Mouse (Mus musculus): ENCODE measurements at regions not wholly inside any gene's neighbourhood (a gene's known extent, or its start where the extent isn't known, plus 50 kb on each side); places are given as distances from the start of the nearest gene placed in this dataset.
"Not testable (repeated sequence)": the region's sequence is repeated elsewhere in the genome, so short reads cannot be mapped to it uniquely, and the experiment has no call there.

DNA sequence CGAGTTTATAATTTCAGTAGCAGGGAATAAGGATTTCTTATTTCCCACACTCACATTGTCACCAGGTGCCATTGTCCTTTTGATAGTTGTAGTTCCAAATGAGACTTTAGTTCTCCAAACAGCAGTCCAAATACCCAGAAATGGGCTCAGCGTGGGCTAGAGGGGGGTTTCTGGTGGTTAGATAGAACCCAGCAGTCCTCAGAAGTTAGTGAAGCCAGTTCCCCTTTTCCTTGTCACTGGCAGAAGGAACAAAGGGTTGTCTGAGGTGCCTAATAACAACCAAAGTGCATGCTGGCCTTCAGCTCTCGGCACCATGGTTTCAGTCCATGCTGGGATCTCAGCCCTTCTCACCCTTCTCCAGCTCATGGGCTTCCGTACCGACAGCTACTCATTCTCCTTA, 118.1 kb upstream of the Slc38a2 start:
- no peak for DNase-seq

DNA sequence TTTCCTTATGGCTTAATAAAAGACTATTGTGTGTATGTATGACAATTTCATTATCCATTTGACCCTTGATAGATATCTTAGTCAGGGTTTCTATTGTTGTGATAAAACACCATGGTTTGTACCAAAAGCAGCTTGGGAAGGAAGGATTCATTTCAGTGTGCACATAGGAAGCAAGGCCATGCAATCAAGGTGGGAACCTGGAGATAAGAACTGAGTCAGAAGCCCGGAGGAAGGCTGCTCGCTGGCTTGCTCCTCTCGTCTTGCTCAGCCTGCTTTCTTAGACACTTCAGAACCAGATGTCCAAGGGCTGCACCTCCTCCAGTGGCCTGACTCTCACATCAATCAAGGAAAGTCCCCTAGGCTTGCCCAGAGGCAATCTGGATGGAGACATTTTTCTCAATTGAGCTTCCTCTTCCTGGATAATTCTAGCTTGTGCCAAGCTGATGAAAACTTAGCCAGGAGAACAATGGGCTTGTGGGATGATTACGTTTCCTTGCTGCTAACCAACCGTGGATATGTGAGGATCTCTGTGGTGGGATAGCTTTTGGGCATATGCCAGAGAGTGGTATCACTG, 117.6 kb upstream of the Slc38a2 start:
- DNase-seq = no peak

GRCm38 (mm10) chr15:96813472-96813871, 113.9 kb upstream of the Slc38a2 start:
- no peak for DNase-seq

DNA sequence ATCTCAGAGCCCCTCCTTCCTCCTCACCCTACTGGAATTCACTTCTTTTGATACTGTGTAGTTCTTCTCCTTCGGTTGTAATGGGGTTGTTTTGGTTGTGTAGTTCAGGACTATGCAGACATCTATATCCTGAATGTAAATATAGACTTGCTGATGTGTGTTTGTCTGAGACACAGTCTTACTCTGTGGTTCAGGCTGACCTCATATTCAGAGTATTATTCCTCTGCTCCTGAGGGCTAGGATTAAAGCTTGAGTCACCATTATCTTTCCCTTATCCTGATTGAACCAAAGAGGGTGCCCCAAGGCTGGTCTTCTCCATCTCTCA, 103.2 kb upstream of the Slc38a2 start:
- no peak for DNase-seq

- DNase-seq = no peak
Observed at GRCm38 (mm10) chr15:96802034-96802728, 102.7 kb upstream of the Slc38a2 start.

- no peak for DNase-seq
Observed at GRCm38 (mm10) chr15:96799228-96799627, 99.7 kb upstream of the Slc38a2 start.

GRCm38 (mm10) chr15:96797615-96798270, 98.2 kb upstream of the Slc38a2 start:
- DNase-seq = no peak

DNA sequence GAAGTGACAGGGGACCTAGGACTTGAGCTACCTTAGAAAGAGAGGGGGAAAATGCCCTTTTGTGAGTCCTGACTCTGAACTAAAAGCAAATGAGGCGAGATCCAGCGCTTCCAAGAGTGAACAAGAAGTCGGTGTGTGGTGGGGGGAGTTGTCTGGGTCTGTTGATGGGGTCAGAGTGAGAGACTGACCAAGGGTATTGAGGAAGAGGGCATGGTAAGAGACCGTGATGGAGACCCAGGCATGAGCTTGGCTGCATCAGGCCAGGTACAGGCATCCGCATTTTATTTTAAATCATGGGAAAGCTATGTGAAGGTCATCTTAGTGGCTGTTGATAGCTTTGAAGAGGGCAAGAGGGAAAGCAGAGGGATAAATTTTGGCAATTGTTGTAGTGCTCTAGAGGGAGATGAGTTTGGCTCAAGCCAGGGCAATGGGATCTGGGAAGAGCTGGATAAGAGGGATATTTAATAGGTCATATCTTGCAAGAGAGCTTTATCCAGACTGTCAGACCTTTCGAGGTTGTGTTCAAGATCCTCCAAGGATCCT, 94.7 kb upstream of the Slc38a2 start:
- no peak for DNase-seq

GRCm38 (mm10) chr15:96793251-96793650, 93.7 kb upstream of the Slc38a2 start:
- no peak for DNase-seq

GRCm38 (mm10) chr15:96791306-96791705, 91.8 kb upstream of the Slc38a2 start:
- DNase-seq = no peak

DNA sequence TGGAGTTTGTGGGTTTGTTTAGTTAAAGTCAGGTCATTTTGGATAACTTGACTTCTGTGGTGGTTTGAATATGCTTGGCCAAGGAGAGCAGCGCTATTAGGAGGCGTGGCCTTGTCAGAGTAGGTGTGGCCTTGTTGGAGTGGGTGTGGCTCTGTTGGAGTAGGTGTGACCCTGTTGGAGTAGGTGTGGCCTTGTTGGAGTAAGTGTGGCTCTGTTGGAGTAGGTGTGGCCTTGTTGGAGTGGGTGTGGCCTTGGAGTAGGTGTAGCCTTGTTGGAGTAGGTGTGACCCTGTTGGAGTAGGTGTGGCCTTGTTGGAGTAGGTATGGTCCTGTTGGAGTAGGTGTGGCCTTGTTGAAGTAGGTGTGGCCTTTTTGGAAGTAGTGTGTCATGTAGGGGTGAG, 88.4 kb upstream of the Slc38a2 start:
- not testable (repeated sequence) for DNase-seq

GRCm38 (mm10) chr15:96784578-96784977, 85.0 kb upstream of the Slc38a2 start:
- DNase-seq = no peak

- DNase-seq = no peak
Observed at GRCm38 (mm10) chr15:96781560-96781959, 82.0 kb upstream of the Slc38a2 start.

DNA sequence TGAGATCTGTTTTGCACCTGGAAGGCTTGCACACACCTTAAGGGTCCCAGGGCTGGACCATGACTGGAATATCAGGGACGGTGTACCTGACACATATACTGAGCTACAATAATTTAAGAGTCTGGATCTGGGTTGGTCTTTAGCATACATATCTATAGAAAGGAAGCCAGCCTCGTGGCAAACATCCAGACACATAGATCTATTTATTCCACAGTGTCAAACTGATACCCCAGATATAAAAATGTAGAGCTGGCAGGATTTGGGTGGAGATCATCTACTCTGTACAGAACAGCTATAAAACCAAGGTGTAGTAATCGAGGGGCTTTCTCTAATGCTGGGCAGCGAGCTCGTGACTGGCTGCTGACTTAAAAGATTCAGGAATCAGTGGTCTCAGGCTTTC, 81.1 kb upstream of the Slc38a2 start:
- DNase-seq = no peak

DNA sequence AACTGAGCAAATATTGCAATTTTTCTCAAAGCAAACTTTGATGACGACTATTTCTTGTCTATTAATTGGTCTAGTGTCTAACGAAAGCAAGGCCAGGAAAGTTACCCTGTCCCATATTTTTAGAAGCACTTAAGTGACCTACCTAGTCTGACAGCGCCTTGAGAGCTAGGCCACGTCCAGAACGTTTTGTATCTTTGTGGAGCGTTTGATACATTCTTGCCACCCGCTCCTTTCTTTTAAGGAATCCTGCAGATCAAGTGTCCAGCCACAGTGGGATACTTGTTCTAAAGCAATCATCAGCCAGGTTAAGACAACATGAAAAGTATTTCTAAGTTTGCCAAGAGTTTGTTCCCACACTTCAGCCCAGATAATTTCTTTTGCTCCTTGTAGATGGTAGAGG, 79.8 kb upstream of the Slc38a2 start:
- DNase-seq = no peak

DNA sequence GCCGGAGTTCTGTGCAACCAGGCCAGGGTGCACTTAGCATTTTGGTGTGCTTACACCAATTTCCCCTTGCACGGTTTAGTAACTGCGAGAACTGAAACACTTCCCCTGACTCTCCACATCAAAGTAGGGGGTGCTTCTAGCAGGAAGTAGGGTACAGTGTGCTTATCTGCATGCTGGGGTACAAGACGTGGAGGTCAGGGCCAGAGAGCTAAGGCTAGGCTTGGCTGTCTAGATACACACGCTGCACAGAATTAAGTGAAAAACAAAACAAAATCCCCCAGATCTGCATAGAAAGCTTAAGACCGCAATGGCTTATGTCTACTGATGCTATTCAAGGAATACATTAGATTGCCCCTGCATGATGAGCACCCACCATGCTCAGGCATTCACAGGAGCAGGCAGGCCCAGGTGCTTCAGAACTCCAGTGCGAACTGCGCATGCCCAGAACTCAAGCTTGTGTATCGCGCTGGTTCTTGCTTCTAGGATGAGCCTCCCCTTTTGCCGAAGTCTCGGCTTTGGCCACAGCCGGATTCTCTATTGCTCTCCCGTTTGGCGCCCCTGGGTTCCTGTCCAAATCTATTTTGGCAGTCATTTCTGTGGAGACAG, 78.9 kb upstream of the Slc38a2 start:
- no peak for DNase-seq

DNA sequence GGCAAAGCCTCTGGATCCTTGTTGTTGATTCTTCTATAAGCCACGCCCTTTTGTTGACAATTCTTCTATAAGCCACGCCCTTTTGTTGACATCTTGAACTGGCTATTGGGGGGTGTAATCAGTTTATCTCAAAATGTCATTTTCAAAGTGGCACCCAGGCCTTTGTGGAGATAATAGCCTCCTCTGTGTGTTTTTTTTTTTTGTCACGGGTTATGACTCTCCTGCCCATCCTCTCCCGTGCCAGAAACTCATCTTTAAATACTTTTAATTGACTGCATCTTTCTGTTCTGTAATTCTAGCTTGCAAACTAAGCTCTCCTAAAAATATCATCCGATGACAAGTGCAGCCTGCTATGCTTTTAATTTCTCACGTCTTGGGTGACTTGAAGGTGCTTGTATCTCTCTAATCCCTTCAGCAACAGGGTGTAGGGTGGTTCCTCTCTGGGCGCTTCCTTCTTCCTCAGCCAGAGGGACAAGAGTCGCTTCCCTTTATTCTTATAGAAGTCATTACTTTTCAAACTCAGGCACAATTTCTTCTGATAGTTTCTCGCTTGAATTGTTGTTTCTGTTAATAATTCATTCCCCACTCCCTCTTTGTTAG, 77.0 kb upstream of the Slc38a2 start:
- no peak for DNase-seq

- no peak for DNase-seq
Observed at GRCm38 (mm10) chr15:96775129-96775528, 75.6 kb upstream of the Slc38a2 start.

DNA sequence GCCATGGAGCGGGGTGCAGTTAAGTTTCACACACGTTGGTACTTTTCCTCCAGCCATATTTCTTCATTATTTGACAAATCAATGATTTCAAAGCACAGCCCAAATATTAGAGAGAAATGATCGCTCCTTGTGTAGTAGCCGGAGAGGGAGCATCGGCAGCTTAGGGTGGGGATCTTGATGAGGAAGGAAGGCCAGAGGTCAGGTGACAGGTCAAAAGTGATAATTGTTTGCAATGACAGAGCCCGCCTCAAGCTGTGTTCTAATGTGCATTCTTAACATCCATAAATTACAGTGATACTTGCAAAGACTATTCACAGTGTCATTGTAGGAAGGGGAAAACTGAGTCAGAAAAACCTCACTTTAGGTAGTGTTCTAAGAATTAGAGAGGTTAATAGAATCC, 75.1 kb upstream of the Slc38a2 start:
- DNase-seq = no peak

DNA sequence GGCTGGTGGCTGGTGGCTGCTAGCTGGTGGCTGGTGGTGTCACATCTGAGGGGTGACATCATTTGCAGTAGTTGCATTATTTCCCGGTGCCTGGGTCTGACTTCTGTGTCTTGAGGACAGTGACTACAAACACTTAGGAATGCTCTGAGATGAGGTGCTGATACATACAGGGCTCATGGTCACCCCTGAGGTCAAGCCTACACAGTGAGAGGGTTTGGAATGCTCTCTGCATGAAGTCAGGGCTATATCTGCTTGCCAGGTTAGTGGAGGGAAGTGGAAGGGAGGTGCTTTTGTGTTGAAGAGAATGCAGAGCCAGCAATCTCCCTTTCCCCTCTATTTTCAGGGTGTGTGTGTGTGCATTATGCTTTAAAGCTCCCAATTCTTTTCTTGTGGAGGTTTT, 74.1 kb upstream of the Slc38a2 start:
- DNase-seq = no peak

GRCm38 (mm10) chr15:96772701-96773100, 73.2 kb upstream of the Slc38a2 start:
- no peak for DNase-seq

GRCm38 (mm10) chr15:96770786-96771185, 71.3 kb upstream of the Slc38a2 start:
- DNase-seq = no peak

- no peak for DNase-seq
Observed at GRCm38 (mm10) chr15:96770299-96770698, 70.8 kb upstream of the Slc38a2 start.

- no peak for DNase-seq
Observed at GRCm38 (mm10) chr15:96769751-96770150, 70.2 kb upstream of the Slc38a2 start.

Data from embryo, embryonic 11 days (tissue).